Mouse (Mus musculus) liver, adult 2 months (tissue): ENCODE measurements around the gene 4930522L14Rik.
"Not testable (repeated sequence)": the region's sequence is repeated elsewhere in the genome, so short reads cannot be mapped to it uniquely, and the experiment has no call there.

Experiments
- CTCF ChIP-seq: fragments of 200-500 bp; IDR thresholded peaks from 2 replicates; pipeline ENCODE4 v1.5.1; 2011; ENCODE audit warnings: low read depth, low read length, control low read depth
- POLR2A ChIP-seq: fragments of 200-500 bp; IDR thresholded peaks from 2 replicates; pipeline ENCODE4 v1.6.1; 2011; ENCODE audit warnings: low read length, control low read depth; ENCODE audit not compliant: insufficient read depth; ENCODE audit errors: extremely low read depth

DNA sequence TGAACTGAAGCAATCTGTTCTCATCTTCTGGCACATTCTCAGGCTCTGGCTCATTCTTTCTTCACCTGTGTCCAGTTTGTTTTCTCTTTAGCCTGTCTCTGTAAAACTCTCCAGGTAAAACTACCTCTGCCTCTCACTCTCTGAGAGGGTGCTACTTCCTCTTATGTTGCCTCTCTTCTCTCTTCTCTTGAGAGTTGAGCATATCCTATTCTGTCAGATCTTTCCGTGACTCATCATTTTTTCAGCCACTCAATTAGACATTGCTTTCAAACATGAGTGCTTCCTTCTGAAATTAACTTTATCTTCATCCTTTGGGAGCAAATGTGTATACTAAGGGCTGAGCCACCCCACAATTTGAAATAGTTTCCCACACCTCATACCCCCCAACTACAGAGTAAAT is 6.6 kb downstream of the 4930522L14Rik start:
- not testable (repeated sequence) for TF ChIP-seq CTCF, POLR2A
